Mouse (Mus musculus): ENCODE data around the gene Hagh.

GRCm38 (mm10) chr17:24877336-24878116 is 37.6 kb downstream of the Hagh start:
- TF ChIP-seq POLR2A (IDR thresholded peaks at IDR 0.05; ENCODE audit: low read depth, low read length) (no peak), CTCF (IDR thresholded peaks at IDR 0.05; ENCODE audit: extremely low read depth, insufficient read length, insufficient replicate concordance, low read depth, low read length) (no peak)

All from small intestine, adult 2 months (tissue).